Mouse (Mus musculus): ENCODE data around the gene Hpcal4. TPM values are rescaled to one million over a fixed set of nuclear protein-coding genes. Genes with fewer than 3 reads are reported as not detected.
A peak's percentile ranks its signal among the peaks of the same experiment; 100 is the strongest.

The Hpcal4 gene
- total RNA-seq, 2 experiments from 2014 or later, result 69.1 to 73.9 TPM

DNA sequence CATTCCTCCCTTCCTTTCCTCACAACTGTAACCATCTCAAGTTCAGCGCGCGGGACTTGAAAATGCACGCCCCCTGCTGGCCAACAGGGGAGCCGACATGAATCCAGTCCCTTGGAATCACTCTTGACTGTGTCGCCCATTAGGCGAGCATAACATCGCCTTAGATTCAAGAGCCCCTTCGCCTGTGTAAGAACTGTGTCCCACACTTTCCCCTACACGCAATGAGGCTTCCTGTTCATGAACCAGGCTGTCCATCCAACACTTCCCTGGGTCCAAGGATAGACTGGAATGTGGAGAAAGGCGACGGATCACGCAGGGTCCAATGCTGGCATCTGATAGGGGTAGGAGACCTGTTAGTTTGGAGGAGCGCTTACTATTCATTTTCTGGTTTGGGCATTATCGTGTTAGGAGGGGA lies 17.8 kb downstream of the Hpcal4 start:
- intact Hi-C loops (cut with DNase I), result loop anchor here (5.0 kb wide), 1 partner anchor 43 kb away; no protein-coding TSS in a partner anchor
- peak; percentile 78 for DNase-seq

DNA sequence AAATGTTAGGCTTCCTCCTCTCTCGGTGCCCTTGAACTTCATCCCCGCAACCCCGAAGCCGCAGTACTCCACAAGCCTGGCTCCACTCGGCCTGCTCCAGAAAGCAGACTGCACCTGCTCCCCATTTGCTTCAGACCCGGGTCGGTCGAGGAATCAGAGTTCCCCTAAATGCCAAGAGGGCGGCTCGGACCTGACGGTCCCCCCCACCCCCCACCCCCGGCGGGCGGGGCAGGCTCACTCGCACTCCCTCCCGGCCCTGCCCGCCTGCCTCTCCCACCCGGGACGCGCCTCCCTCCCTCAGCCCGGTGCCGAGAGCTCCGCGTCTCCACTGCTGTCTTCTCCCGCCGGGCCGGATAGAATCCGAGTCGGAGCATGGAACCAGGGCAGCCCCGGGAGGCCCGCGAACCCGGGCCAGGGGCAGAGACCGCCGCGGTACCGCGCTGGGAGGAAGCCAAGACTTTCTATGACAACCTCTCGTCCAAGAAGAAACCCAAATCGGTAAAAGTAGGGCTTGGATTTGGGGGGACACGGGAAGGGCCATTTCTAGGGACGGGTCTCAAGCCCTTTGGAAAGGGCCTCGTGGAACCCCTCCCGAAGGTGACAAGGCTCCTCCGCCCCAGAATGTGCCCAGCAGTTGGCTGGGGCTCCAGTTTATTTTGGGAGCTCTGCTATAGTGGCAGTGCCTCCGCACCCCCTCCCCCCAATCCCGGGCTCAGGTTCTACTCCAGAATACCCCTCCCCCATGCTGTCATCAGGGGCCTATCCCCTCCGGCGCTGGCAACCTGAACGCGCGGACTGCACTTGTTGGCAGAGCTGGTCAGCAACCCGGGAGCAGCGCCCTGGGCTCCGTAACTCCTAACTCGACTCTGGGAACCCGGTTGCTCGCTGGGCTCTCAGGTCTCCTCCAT lies 18.4 kb downstream of the Hpcal4 start, which contains the start of gene Nt5c1a:
TSS of gene Nt5c1a (plus strand) at position 319 of the 908 bp plus-strand sequence.
- intact Hi-C loops (cut with DNase I), result loop anchor here (5.0 kb wide), 1 partner anchor 44 kb away; no protein-coding TSS in a partner anchor
- DNase-seq, result peak; percentile 37

DNA sequence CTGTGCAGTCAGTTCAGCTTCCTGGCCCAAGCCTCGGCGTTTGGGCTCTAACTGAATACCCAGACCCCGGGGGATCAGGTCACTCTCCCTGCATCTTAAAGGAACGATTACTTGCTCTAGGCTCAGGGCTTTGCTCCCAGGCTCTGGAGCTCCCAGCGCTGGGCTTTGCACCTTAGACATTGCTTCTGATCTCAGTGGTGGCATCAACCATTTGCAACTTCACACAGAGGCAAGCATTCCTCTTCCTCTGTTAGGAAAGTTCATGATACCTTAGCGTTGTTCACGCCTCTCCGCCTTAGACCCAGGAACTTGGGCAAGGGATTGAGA lies 19.0 kb downstream of the Hpcal4 start:
- intact Hi-C loops (cut with DNase I), result loop anchor here (5.0 kb wide), 1 partner anchor 45 kb away; no protein-coding TSS in a partner anchor
- DNase-seq, result no peak

DNA sequence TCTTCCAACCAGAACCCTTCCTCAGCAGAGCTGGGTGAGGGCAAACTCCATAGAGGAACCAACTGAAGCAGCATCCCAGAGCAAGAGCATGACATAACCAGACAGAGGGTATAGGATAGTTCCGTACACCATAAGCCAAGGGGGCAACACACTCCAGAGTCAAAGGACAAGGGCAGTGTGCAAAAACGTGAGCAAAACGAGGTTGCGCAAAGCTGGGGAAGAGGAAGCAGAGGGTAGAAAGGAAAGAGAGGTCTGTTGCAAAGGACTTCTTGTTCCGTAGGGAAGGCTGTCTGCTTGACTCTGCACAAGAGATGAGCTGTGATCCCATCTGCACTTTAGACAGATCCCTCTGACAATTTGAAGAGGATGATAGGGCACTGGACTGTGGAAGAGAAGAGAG lies 24.3 kb downstream of the Hpcal4 start:
- intact Hi-C loops (cut with DNase I), result no loop called here
- DNase-seq, result no peak

DNA sequence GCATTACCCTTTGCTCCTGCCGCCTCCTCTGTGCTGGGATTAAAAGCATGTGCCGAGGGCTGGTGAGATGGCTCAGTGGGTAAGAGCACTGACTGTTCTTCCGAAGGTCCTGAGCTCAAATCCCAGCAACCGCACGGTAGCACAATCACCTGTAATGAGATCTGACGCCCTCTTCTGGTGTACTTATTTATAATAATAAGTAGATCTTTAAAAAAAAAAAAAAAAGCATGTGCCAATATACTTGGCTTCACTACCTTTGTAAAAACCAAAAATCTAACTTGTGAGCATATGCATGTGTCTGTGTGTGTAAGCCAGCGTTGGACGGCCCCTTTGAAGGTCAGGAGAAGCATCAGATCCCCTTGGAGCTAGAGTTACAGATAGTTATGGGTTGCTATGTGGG lies 28.0 kb downstream of the Hpcal4 start:
- no peak for DNase-seq
- intact Hi-C loops (cut with DNase I), result no loop called here

DNA sequence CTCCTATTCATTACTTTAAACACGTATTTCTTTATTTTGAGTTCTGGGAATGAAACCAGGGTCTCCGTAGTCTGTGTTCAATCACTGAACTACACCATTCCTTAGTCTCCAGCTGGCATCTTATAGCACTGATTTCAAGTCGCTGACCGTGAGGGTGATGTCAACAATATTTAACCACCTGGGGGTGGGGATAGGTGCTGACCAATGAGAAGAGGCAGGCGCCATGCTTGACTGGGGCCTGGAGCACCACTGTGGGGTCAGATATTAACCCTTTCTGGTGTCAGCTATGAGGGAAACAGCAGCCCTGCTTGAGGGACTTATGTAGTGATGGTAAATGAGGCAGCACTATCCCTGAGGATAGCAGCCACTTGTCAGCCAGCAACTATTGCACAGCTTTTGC lies 28.4 kb downstream of the Hpcal4 start:
- intact Hi-C loops (cut with DNase I), result no loop called here

DNA sequence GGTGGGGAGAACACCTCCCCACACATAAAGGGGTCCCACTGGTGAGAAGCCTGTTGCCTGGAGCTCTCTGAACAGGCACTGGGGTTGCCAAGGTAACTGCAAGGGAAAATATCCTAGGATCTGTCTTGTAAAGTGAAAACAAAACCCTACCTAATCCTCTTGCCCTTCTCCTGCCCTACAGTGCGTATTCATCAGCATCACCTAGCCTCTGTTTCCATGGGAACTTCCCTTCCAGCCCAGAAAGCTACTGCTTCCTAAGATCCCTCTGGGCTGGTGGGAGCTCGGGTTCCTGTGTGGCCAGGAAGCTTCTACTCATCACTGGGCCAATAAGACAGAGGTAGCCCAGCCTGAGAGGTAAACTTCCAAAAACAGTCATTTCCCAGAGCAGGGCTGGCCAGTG lies 29.3 kb downstream of the Hpcal4 start:
- no peak for DNase-seq
- intact Hi-C loops (cut with DNase I), result no loop called here

More for the DNA sequence above, 28.4 kb downstream of the Hpcal4 start:
- no peak for DNase-seq

DNA sequence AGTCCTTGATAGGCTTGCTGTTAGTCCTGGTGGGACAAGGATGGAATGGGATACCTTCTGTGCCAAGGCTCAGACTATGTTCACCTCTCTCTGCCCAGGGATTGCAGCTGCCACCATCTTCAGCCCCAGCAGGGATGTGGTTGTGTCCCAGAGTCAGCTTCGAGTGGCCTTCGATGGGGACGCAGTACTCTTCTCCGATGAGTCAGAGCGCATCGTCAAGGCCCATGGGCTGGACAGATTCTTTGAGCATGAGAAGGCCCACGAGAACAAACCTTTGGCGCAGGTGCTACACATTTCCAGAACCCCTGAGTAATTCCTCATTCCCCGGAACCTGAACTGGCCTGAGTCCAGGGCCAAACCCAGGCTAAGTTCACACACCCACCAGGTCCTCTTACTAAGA lies 30.9 kb downstream of the Hpcal4 start:
- DNase-seq, result no peak
- intact Hi-C loops (cut with DNase I), result no loop called here

DNA sequence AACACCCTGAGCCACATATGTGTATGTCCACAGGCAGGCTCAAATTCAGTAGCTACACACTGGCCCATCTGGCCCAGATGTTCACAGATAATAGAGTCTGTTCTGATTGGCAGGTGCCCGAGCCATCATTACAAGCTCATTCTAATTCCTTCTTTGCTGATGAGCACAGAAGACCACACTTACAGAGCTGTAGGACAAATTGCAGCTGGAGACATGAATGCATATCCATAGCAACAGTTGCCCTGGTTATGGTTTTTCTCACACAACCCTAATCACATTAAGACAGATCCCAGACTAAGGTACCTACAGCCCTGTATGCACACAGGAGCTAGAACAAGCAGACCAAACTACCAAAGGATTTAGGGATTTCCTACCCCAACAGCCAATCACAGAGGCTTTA lies 32.3 kb downstream of the Hpcal4 start:
- no peak for DNase-seq
- intact Hi-C loops (cut with DNase I), result loop anchor here (5.0 kb wide), 1 partner anchor 37 kb away; no protein-coding TSS in a partner anchor

DNA sequence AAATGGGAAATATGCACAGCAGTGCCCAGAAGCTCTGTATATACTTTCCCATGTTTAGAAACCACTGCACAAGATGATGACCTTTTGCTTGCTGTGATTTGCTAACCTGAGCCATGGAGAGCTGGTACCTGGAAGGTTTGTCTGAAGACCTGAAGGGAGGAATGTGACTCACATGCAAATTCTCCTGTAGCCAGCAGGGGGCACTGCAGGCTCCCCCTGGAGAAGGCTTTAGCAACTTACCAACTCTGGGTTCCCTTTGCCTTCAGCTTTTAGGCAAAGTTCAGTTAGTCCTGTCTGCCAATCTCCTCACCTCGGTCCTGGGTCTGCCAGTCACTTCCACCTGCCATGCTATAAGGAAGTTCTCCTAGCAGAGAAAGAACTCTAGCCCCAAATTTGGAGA lies 33.8 kb downstream of the Hpcal4 start:
- no peak for DNase-seq
- intact Hi-C loops (cut with DNase I), result loop anchor here (5.0 kb wide), 1 partner anchor 36 kb away; no protein-coding TSS in a partner anchor

DNA sequence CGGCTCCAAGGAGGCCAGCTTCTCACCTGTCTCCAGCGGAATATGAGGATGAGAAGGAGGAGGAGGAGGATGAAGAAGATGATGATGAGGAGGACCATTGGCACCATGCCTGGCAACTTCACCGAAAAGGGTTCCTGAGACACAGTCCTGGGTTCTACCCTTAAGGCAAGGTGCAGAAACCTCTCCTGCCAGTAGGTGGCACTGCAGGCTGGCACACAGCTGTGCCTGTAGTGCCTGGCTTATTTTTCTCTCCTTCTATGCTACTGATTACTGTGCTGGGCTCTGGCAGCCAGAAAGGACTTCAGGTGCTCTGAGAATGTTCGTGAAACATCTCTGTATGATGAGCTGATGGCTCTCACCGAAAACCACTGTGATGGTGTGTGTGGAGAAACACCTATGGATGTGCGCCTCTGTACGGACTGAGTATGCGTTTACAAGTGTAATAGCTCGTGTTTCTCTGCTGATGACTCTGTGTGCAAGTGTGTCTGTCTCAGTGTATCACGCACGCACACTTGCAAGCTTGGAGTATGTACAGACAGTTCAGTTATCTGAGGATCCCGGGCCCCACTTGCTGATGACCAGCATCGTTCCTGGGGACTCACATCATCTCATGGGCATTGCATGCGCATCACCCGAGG lies 36.8 kb downstream of the Hpcal4 start:
- intact Hi-C loops (cut with DNase I), result loop anchor here (5.0 kb wide), 1 partner anchor 32 kb away; no protein-coding TSS in a partner anchor
- peak; percentile 79 for DNase-seq

DNA sequence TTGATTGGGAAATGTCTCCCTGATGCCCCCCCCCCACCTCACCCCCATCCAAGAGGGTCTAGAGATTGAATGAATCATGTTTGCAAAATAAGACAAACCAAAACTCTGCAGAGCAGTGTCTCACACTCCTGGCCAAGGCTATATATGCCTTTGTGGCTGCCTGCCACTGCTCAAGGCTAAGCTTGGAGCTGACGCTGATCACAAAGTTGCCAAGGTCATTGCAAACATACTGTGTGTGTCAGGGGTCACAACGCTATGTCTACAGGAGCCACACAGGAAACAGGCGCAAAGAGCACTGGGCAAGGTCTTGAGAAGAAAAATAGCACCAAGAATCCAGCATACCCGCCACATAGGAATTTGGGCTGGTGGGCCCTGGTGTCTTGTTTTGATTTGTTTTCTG lies 37.6 kb downstream of the Hpcal4 start:
- intact Hi-C loops (cut with DNase I), result no loop called here
- DNase-seq, result no peak

DNA sequence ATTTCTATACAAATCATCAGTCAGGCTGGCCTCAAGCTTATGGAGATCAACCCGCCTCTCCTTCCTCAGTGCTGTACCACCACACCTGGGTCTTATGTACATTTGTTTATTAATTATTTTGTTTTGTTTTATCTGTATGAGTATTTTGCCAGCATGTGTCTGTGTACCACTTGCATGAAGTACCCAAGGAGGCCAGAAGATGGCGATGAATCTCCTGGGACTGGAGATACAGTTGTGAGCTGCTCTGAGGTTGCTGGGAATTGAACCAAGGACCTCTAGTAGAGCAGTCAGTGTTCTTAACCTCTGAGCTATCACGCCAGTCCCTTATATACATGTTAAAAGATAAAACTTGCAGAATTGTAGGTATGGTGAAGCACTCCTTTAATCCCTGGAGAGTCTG lies 40.3 kb downstream of the Hpcal4 start:
- DNase-seq, result no peak
- intact Hi-C loops (cut with DNase I), result no loop called here

DNA sequence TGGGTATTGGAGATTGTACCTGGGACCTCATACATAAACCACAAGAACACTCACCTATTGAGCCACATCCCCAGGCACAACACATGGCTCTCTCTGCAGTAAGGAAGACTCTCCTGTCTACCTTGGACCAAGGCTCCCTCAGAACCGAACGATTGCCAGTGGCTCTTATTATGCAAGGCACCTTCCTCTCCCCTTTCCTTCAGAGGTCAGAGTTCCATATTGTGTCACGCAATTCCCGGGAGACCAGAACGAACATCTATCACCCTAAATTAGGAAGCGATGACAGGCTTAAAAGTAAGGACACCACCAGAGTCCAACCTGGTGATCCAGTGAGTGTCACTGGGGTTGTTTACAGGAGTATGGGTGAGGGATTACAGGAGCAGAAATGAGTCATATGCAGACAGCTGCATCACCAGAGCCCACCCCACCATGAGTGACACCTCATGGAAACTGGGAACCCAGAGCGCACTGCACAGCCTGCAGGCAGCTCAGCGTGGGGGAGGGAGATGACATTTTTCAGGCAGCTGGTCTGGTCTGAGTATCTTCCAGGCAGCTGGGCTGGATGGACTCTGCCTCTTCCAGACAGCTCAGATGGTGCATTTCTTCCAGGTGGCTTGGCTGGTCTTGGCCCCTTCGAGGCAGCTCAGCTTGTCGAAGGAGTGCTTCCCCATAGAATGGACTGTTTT lies 42.8 kb downstream of the Hpcal4 start:
- peak; percentile 62 for DNase-seq
- intact Hi-C loops (cut with DNase I), result no loop called here

DNA sequence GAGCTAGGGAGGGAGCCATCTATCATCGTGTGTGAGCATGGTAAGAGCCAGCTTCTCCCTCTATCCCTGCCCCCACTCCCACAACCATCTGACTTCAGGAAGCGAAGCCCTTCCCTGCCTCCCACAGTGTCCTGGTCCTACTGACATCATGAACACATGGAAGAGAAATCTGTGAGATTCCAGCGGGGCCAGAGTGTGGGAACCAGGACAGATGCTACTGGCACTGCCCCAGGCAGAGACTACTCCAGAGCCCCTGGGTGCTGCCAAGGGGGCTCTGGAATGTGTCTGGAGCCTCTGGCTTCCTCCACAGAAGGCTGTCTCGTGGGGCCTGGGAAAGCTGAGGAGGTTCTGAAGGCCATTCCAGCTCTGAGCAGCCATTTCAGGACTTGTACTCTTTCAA lies 44.7 kb downstream of the Hpcal4 start:
- intact Hi-C loops (cut with DNase I), result no loop called here
- DNase-seq, result peak; percentile 53

DNA sequence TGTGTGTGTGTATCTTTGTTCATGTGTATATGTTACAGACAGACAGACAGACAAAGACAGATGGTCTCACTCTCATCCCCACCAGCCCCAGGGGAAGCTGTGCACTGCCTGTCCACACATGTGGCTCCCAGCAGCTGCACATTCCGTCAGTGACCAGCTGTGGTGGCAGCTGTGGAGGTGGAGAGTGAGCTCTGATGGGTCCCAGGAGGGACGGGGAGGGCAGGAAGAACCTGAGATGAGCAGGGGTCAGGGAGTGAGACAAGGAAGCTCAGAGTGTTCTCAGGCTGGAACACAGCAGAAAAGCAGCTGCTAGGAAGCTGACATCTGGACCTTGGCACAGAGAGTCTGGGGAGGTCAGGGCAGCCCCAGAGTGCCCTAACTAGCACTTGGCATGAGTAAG lies 45.2 kb downstream of the Hpcal4 start:
- no peak for DNase-seq
- intact Hi-C loops (cut with DNase I), result no loop called here

DNA sequence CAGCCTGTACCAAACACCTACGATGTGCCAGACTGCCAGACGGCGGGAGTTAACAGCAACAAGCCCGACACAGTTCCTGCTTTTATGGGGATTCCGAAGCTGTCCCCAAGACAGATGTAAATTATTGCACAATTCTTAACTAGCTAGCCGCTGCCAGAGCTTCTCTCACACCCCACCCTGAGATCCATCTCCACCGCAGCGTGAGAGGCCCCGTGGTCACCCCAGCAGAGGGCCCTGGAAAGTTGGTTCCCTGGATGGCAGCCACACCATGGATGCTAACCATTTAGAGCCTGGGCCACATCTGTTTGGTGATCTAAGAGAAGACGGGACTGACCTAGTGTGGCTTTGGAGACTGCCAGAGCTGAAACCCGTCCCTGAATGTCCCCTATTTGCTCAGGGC lies 46.1 kb downstream of the Hpcal4 start:
- intact Hi-C loops (cut with DNase I), result no loop called here
- no peak for DNase-seq

DNA sequence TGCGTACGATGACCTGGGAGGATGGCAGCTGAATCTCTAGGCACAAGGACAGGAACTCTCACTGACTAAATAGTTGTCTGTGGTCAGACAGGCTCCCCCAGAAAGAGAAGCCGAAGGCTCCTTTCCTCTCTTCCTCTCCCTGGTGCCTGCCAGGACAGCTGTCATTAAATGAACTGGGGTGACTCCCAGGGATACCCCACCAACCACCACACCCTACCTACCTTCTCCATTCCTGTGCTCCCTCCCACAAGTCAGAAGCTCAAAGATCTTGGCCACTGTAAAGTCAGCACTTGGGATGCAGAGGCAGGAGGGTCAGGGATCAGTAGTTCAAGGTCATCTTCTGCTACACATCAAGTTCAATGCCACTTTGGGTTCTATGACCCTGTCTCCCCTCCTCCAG lies 49.8 kb downstream of the Hpcal4 start:
- DNase-seq, result no peak
- intact Hi-C loops (cut with DNase I), result no loop called here

DNA sequence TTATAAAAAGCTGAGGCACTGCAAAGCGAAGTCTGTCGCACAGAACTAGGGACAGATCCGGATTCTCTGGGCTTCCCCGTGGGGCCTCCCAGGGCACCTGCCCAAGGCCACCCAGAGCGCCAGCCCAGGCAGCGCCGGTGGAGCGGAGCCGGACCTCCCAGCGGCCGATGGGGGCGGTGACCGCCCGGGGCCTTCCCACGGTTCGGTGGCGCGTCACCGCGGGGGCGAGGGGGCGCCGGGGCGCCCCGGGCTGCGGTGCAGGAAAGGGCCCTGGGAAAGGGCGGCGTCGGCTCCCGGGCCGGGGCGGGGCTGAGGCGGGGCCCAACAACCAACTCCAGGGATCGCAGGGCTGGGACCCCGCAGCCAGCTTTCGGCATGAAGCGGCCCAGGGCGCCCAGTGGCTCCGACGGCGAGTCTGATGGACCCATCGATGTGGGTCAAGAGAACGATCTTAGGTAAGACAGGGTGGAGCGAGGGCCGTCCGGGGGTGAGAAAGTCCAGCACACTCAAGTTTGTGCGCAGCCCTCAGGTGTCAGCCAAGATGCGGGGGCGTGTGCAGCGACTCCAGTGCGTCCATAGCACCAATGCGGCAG lies 50.6 kb downstream of the Hpcal4 start, which contains the start of gene Heyl:
TSS of gene Heyl (plus strand) at position 65 of the 593 bp plus-strand sequence.
- no peak for DNase-seq
- intact Hi-C loops (cut with DNase I), result no loop called here

DNA sequence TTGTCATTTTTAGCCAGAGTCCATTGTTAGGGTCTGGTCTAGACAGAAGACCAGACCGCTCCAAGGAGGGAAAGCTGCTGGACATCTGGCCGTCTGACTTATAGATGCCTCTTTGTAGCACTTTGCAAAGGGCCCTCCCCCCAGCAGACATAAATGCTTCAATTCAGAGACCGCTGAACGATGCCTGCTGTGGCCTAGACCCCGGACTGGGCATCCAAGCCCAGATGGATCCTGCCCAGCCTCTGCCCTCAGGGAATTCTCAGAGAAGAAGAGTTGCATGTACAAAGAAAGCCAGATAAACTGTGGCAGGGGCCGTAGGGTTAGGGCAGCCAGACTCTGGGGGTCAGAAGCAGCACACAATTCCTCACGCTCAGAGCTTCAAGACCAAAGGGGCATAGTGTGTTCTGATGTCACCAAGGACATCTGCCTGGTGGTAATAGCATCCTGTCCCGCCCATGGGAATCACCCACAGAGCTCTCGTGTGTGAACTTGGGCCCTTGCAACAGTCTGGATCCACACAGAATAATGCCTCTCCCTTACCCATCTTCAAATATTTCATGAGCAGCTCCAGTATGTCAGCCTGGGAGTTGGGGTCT lies 52.9 kb downstream of the Hpcal4 start:
- intact Hi-C loops (cut with DNase I), result no loop called here
- DNase-seq, result no peak
